Mouse (Mus musculus) brain, embryonic 14.5 days (tissue): Measurements from ENCODE around the gene Fam92b.

Source experiments
- CTCF ChIP-seq: fragments of 200-500 bp; IDR thresholded peaks from 2 replicates; pipeline ENCODE4 v1.5.1; 2012; ENCODE audit warnings: inconsistent platforms, mild to moderate bottlenecking, moderate library complexity, borderline replicate concordance; ENCODE audit not compliant: insufficient read depth, insufficient read length; ENCODE audit errors: extremely low read depth
- POLR2A ChIP-seq: fragments of 200-500 bp; IDR thresholded peaks from 2 replicates; pipeline ENCODE4 v1.6.1; 2012; ENCODE audit warnings: mild to moderate bottlenecking, inconsistent platforms, borderline replicate concordance; ENCODE audit not compliant: poor library complexity, insufficient read depth, insufficient read length, severe bottlenecking; ENCODE audit errors: extremely low read depth

DNA sequence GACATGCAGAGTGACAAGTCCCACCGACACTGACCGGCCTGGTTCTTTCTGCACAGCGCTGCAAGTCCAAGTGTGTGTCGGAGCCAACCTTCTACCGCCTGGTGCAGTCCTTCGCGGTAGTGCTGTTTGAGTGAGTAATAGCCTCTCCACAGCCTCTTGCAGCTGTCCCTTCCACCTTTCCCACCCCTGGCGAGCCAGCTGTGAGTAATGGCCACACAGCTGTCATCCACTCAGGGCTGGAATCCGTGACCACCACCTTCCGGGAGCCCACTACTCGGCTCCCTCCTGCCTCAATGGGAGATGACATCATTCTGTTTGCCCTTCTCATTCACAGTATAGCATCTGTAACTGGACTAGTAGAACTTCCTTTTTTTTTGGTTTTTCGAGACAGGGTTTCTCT lies 27.2 kb downstream of the Fam92b start:
- TF ChIP-seq POLR2A (no peak), CTCF (no peak)
